Mouse (Mus musculus) neural tube, embryonic 12.5 days (tissue): ENCODE measurements around the gene Exoc2. TPM values are rescaled to one million over a fixed set of nuclear protein-coding genes. Genes with fewer than 3 reads are reported as not detected.

Experiments
- ATAC-seq: fragments of 200-750 bp; cut with Nextera tagmentation; 2 replicates; pipeline ENCODE4 v1.8.0; 2017; ENCODE audit warnings: low read depth, mild to moderate bottlenecking, moderate TSS enrichment, moderate library complexity; ENCODE audit not compliant: low FRiP score
- H3K27ac ChIP-seq: fragments of 300-500 bp; sonication (generic); 2 replicates; pipeline ENCODE4 v1.5.1; 2016
- H3K27me3 ChIP-seq: fragments of 300-500 bp; sonication (generic); replicated peaks from 2 replicates; pipeline ENCODE4 v1.6.1; 2016; ENCODE audit warnings: mild to moderate bottlenecking
- H3K36me3 ChIP-seq: fragments of 300-500 bp; sonication (generic); 2 replicates; pipeline ENCODE4 v1.6.1; 2016; ENCODE audit warnings: mild to moderate bottlenecking
- H3K4me1 ChIP-seq: fragments of 300-500 bp; sonication (generic); 2 replicates; pipeline ENCODE4 v1.6.1; 2016
- H3K4me2 ChIP-seq: fragments of 300-500 bp; sonication (generic); replicated peaks from 2 replicates; pipeline ENCODE4 v1.6.1; 2016; ENCODE audit warnings: mild to moderate bottlenecking
- H3K4me3 ChIP-seq: fragments of 300-500 bp; sonication (generic); 2 replicates; pipeline ENCODE4 v1.5.1; 2016
- H3K9ac ChIP-seq: fragments of 300-500 bp; sonication (generic); 2 replicates; pipeline ENCODE4 v1.6.1; 2016; ENCODE audit warnings: mild to moderate bottlenecking
- H3K9me3 ChIP-seq: fragments of 300-500 bp; sonication (generic); 2 replicates; pipeline ENCODE4 v1.6.1; 2016; ENCODE audit warnings: mild to moderate bottlenecking
- WGBS: fragments of 180-500 bp; shearing (Covaris S2); methylation state at CpG from one replicate; pipeline ENCODE4 v1.1.7; 2016; 5-methylcytosine and 5-hydroxymethylcytosine counted together
- polyA plus RNA-seq: library from polyadenylated mRNA; unstranded; fragments of >200 nt; fragmentation: Nextera tagmentation; extraction: Ambion mirVana; gene quantifications from 2 replicates; pipeline ENCODE4 v1.2.1, GENCODE M21; 2016

Gene Exoc2
- polyA plus RNA-seq, 1 experiment from 2014 or later: 45.7 TPM

DNA sequence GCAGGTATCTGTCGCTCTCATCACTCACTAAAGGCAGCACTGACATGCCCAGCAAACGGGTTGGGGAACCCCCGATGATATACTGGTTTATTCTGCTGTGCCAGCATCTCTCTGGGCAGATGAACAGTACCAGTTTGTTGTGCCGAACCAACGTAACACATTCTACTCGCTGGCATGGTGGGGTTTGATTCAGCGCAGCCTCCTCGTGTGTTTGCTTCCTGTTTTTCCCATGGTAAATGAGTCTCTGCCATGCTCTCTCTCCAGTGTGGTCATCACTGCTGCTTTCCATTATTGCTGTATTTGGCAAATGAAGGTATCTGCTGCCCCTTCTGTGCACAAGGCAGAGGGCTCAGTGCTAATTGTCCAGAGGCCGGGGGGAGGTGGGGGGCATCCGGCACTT, 15.8 kb upstream of the Exoc2 start:
- no peak overlapping the region for H3K27ac ChIP-seq
- H3K9ac ChIP-seq: no peak overlapping the region
- no peaks in the 10 kb centered on the region for H3K36me3 ChIP-seq
- no peaks in the 10 kb centered on the region for H3K9me3 ChIP-seq
- no peak overlapping the region for H3K4me3 ChIP-seq
- no peak for ATAC-seq
- peaks cover 9% of the 10 kb centered on the region; the same call in 1 of the 2 replicates for H3K4me1 ChIP-seq
- 89% methylated on average over 10 of the region's 10 CpGs for WGBS
- no peak overlapping the region for H3K4me2 ChIP-seq
- H3K27me3 ChIP-seq: no peaks in the 10 kb centered on the region; the same call in 1 of the 2 replicates

DNA sequence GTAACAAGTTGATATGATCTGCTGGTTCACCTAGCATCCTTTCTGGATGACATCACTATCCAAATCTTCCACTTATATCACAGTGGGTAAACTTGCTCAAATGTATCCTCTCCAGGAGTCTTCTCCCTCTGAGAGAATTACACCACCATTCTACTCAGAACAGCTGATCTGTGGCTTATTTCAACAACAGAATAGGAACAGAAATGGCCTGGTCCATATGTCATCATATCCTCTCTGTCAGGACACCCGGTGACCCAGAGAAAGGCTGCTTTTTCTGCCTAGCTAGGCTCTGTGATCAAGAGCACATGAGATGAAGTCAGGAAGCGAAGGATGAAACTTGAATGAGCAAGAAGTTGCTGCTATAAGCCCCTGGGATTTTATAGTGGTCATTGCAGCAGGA, 13.8 kb upstream of the Exoc2 start:
- H3K4me1 ChIP-seq: peaks cover 9% of the 10 kb centered on the region; the same call in 1 of the 2 replicates
- H3K9me3 ChIP-seq: no peaks in the 10 kb centered on the region
- ATAC-seq: no peak
- H3K27me3 ChIP-seq: no peaks in the 10 kb centered on the region; the same call in 1 of the 2 replicates
- H3K36me3 ChIP-seq: no peaks in the 10 kb centered on the region
- WGBS: 75% methylated on average over 2 of the region's 2 CpGs
- H3K4me3 ChIP-seq: no peak overlapping the region
- no peak overlapping the region for H3K4me2 ChIP-seq
- no peak overlapping the region for H3K9ac ChIP-seq
- H3K27ac ChIP-seq: no peak overlapping the region

DNA sequence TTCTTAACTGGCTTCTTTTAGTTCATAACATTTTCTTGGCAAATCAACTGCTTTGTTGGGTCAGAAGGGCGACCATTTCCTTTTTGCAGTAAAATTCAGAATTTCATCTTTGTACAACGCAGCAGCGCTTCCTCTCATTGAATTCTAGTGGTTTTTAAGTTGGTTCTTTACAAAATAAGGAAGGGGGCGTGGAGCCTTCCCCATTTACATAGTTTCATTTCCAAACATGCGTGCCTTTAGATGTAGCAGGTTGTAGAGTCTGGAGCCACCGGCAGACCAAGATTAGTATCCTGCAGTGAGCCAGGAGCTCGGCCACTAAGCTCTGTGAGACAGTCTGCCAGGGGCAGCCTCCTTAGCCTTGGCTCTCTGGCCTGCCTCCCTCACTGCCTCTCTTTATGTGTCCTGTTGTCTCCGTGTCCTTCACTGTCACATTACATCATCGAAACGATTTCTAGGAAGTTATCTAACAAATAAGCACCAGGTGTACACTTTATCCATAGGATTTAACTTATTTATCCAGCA, 13.1 kb upstream of the Exoc2 start:
- Histone ChIP-seq H3K9ac (no peak overlapping the region), H3K27ac (no peak overlapping the region), H3K4me1 (peaks cover 9% of the 10 kb centered on the region; the same call in 1 of the 2 replicates), H3K4me3 (no peak overlapping the region), H3K9me3 (no peaks in the 10 kb centered on the region), H3K4me2 (no peak overlapping the region), H3K36me3 (no peaks in the 10 kb centered on the region), H3K27me3 (no peaks in the 10 kb centered on the region; the same call in 1 of the 2 replicates)
- no peak for ATAC-seq
- WGBS: 79% methylated on average over 10 of the region's 10 CpGs

DNA sequence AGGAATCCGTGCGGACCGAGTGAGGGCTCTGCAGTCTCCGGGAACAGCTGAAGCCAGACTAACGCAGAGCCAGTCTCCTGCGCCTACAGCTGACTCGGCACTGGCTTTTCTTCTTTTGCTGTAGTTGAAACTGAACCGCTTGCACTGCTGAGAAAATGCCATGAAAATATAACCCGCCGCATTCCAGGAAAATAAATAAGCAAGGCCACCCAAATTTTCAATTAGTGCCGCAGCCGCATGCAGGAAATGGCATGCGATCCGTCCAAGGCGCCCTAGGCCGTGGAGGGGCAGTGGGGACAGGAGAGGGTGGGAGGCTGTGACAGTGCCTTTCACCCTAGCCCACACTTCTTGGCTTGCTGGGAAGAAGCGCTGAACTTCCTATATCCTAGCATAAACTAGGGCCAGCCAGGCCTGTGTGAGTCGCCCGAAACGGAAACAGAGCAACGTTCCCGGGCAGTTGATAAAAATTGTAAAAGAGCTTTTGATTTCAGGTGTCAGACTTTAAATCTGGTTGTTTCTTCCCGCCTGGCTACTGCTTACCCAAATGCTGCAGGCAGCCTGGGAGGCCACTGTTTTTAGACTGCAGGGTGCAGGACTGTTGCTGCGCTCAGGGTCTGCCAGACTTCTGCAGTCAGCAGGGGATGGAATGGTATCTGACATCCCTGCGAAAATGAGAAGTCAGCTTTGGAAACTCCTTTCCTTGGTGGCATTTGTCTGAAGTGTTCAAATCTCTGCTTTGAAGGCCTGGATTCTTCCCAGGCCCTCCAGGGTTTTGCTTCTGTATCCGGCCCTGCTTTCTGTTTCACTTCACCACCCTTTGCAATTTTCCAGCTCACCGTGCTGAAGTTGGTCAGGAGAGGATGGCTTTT, 11.9 kb upstream of the Exoc2 start:
- peak overlapping the region; percentile 63 for H3K4me2 ChIP-seq
- peak overlapping the region; percentile 31 for H3K4me3 ChIP-seq
- WGBS: 20% methylated on average over 27 of the region's 27 CpGs
- H3K9me3 ChIP-seq: no peaks in the 10 kb centered on the region
- no peaks in the 10 kb centered on the region for H3K27me3 ChIP-seq
- ATAC-seq: peak; percentile 68; the same call in 1 of the 2 replicates
- H3K27ac ChIP-seq: no peak overlapping the region
- peaks cover 9% of the 10 kb centered on the region; the same call in 1 of the 2 replicates for H3K4me1 ChIP-seq
- no peaks in the 10 kb centered on the region for H3K36me3 ChIP-seq
- H3K9ac ChIP-seq: peak overlapping the region; percentile 22; the same call in 1 of the 2 replicates

GRCm38 (mm10) chr13:30985275-30985597, 11.3 kb upstream of the Exoc2 start:
- Histone ChIP-seq H3K4me1 (peaks cover 9% of the 10 kb centered on the region; the same call in 1 of the 2 replicates), H3K27ac (no peak overlapping the region), H3K4me3 (peak overlapping the region; percentile 31), H3K9ac (no peak overlapping the region), H3K9me3 (no peaks in the 10 kb centered on the region), H3K36me3 (no peaks in the 10 kb centered on the region), H3K27me3 (no peaks in the 10 kb centered on the region), H3K4me2 (peak overlapping the region; percentile 63)
- WGBS: 25% methylated on average over 13 of the region's 13 CpGs
- ATAC-seq: no peak

DNA sequence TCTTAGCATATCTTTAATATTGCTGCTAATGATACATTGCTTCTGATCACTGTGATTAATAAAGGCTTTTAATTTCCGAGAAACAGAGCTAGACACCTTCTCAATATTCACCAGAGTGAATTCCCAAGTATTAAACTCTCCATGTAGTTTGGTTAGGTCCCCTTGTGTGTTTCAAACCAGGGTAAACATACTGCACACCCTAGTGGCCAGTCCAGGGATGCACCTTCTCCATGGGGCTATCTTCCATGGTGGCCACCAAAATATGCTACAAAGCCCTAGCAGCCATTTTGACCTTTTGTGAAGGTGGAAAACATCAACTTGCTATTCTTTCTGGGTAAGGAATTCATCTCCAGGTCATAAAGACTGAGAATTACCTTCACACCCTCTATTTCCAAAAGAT, 7.8 kb upstream of the Exoc2 start:
- Histone ChIP-seq H3K9ac (no peak overlapping the region), H3K27ac (no peak overlapping the region), H3K27me3 (no peaks in the 10 kb centered on the region), H3K4me2 (no peak overlapping the region), H3K4me1 (peaks cover 9% of the 10 kb centered on the region; the same call in 1 of the 2 replicates), H3K9me3 (no peaks in the 10 kb centered on the region), H3K36me3 (no peaks in the 10 kb centered on the region), H3K4me3 (no peak overlapping the region)
- no peak for ATAC-seq
- WGBS: 58% methylated on average over 1 of the region's 1 CpGs

DNA sequence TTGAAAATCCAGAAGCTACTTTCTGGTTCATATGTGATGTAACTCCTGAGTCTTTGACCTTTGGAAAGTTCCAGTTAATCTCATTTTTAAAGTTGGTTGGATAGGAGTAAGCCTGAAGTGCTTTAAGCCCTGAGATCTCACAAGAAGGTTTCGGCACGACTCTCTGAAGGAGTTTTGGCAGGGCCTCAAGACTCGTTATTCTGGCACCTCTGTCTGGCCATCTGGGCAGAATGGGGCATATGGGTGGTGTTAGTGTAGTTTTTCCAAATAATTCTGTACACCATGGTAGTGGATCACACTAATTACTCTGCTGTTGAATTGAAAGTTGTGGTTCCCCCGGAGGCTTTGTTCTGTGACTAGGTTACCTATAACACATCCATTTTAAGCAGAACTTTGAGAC, 4.3 kb upstream of the Exoc2 start:
- Histone ChIP-seq H3K9ac (no peak overlapping the region), H3K36me3 (no peaks in the 10 kb centered on the region), H3K27ac (no peak overlapping the region), H3K27me3 (no peaks in the 10 kb centered on the region), H3K4me3 (no peak overlapping the region), H3K9me3 (no peaks in the 10 kb centered on the region), H3K4me1 (0 out of 2 replicates have a peak, but pooled peaks cover 6% of the 10 kb centered on the region), H3K4me2 (no peak overlapping the region)
- 79% methylated on average over 4 of the region's 4 CpGs for WGBS
- no peak for ATAC-seq

- no peaks in the 10 kb centered on the region for H3K27me3 ChIP-seq
- H3K36me3 ChIP-seq: no peaks in the 10 kb centered on the region
- H3K9me3 ChIP-seq: no peaks in the 10 kb centered on the region
- H3K4me1 ChIP-seq: 0 out of 2 replicates have a peak, but pooled peaks cover 6% of the 10 kb centered on the region
- no peak for ATAC-seq
- H3K27ac ChIP-seq: no peak overlapping the region
- H3K4me3 ChIP-seq: no peak overlapping the region
- no peak overlapping the region for H3K9ac ChIP-seq
- no peak overlapping the region for H3K4me2 ChIP-seq
- WGBS: 65% methylated on average over 8 of the region's 8 CpGs
These were observed 2.7 kb upstream of the Exoc2 start for GRCm38 (mm10) chr13:30976536-30977084.

GRCm38 (mm10) chr13:30974247-30974630, 346 bp upstream of the Exoc2 start:
- 0 out of 2 replicates have a peak, but pooled peaks cover 6% of the 10 kb centered on the region for H3K4me1 ChIP-seq

DNA sequence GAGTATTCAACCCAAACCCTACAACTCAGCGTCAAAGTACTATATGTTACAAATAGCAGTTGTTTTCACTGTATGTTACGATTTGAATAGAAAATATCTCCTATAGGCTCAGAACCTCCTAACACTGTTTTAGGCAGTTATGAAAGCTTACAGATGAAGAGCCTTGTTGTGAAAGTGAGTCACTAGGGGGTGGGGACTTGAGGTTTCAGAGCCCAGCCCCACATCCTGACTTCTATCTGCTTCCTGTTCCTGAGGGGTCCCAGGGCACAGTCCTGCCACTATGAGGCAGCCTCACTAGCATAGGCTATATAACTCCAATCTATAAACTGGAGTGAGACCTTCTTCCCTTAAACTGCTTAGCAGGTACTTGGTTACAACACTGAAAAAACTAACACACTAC, 1.8 kb downstream of the Exoc2 start:
- Histone ChIP-seq H3K27ac (no peak overlapping the region), H3K4me3 (no peak overlapping the region), H3K27me3 (no peaks in the 10 kb centered on the region), H3K4me2 (no peak overlapping the region), H3K9ac (no peak overlapping the region), H3K36me3 (no peaks in the 10 kb centered on the region), H3K9me3 (no peaks in the 10 kb centered on the region), H3K4me1 (peaks cover 8% of the 10 kb centered on the region; the same call in 1 of the 2 replicates)
- no peak for ATAC-seq
- 88% methylated on average over 2 of the region's 2 CpGs for WGBS

More at GRCm38 (mm10) chr13:30974247-30974630, 346 bp upstream of the Exoc2 start:
- peak overlapping the region; percentile 83 for H3K9ac ChIP-seq
- H3K27me3 ChIP-seq: no peaks in the 10 kb centered on the region
- peak overlapping the region; percentile 93 for H3K4me3 ChIP-seq
- no peaks in the 10 kb centered on the region for H3K36me3 ChIP-seq
- peak; percentile 67 for ATAC-seq
- peak overlapping the region; percentile 71 for H3K4me2 ChIP-seq
- 18% methylated on average over 5 of the region's 5 CpGs for WGBS
- no peak overlapping the region for H3K27ac ChIP-seq
- H3K9me3 ChIP-seq: no peaks in the 10 kb centered on the region

GRCm38 (mm10) chr13:30971047-30971446, 2.8 kb downstream of the Exoc2 start:
- Histone ChIP-seq H3K9ac (no peak overlapping the region), H3K27ac (no peak overlapping the region), H3K4me3 (no peak overlapping the region), H3K36me3 (no peaks in the 10 kb centered on the region), H3K4me1 (peaks cover 16% of the 10 kb centered on the region), H3K4me2 (no peak overlapping the region), H3K9me3 (no peaks in the 10 kb centered on the region), H3K27me3 (no peaks in the 10 kb centered on the region)
- ATAC-seq: no peak
- WGBS: 89% methylated on average over 3 of the region's 3 CpGs

GRCm38 (mm10) chr13:30968311-30968710, 5.6 kb downstream of the Exoc2 start:
- Histone ChIP-seq H3K9me3 (no peaks in the 10 kb centered on the region), H3K4me3 (no peak overlapping the region), H3K4me2 (no peak overlapping the region), H3K36me3 (no peaks in the 10 kb centered on the region), H3K9ac (no peak overlapping the region), H3K4me1 (peaks cover 11% of the 10 kb centered on the region), H3K27me3 (no peaks in the 10 kb centered on the region), H3K27ac (no peak overlapping the region)
- ATAC-seq: no peak
- 62% methylated on average over 4 of the region's 4 CpGs for WGBS
